Mouse (Mus musculus) myocyte (in vitro differentiated cells): ENCODE measurements around the gene Zfp638.
A peak's percentile ranks its signal among the peaks of the same experiment; 100 is the strongest.

Experiments
- CEBPB ChIP-seq: IDR thresholded peaks from 2 replicates; pipeline ENCODE4 v1.6.1; 2011; ENCODE audit warnings: mild to moderate bottlenecking, moderate library complexity; ENCODE audit not compliant: poor library complexity, insufficient read depth, severe bottlenecking
- MAX ChIP-seq: IDR thresholded peaks from one replicate; pipeline ENCODE4 v1.6.1; 2011; ENCODE audit warnings: low read depth, mild to moderate bottlenecking, control low read depth
- MYOD1 ChIP-seq, 3 experiments: IDR thresholded peaks; one replicate each; pipeline ENCODE4 v1.6.1; 2011; ENCODE audit warnings: control low read depth in 2 of 3, low read depth in 2 of 3, mild to moderate bottlenecking in 2 of 3, moderate library complexity in 1 of 3; ENCODE audit not compliant: insufficient read length in 2 of 3, control insufficient read depth in 1 of 3
- MYOG ChIP-seq, 3 experiments: IDR thresholded peaks; one replicate each; pipeline ENCODE4 v1.6.1; 2011; ENCODE audit warnings: control low read depth in 2 of 3, low read depth in 2 of 3, mild to moderate bottlenecking in 2 of 3; ENCODE audit not compliant: insufficient read length in 2 of 3, control insufficient read depth in 1 of 3, insufficient read depth in 1 of 3
- POLR2A ChIP-seq: IDR thresholded peaks from one replicate; pipeline ENCODE4 v1.6.1; 2011; ENCODE audit warnings: low read depth, mild to moderate bottlenecking, control low read depth, moderate library complexity; ENCODE audit not compliant: insufficient read length
- POLR2AphosphoS2 ChIP-seq: IDR thresholded peaks from one replicate; pipeline ENCODE4 v1.6.1; 2011; ENCODE audit warnings: low read depth, control low read depth; ENCODE audit not compliant: insufficient read length
- REST ChIP-seq: IDR thresholded peaks from one replicate; pipeline ENCODE4 v1.6.1; 2011; ENCODE audit warnings: mild to moderate bottlenecking, control low read depth, moderate library complexity; ENCODE audit not compliant: insufficient read depth, insufficient read length
- SRF ChIP-seq: IDR thresholded peaks from one replicate; pipeline ENCODE4 v1.6.1; 2011; ENCODE audit warnings: low read depth; ENCODE audit not compliant: control insufficient read depth, insufficient read length
- TCF12 ChIP-seq: IDR thresholded peaks from one replicate; pipeline ENCODE4 v1.6.1; 2011; ENCODE audit warnings: mild to moderate bottlenecking, control low read depth; ENCODE audit not compliant: poor library complexity, insufficient read depth, severe bottlenecking
- TCF3 ChIP-seq: IDR thresholded peaks from one replicate; pipeline ENCODE4 v1.6.1; 2011; ENCODE audit warnings: low read depth, control low read depth; ENCODE audit not compliant: insufficient read length
- USF1 ChIP-seq: IDR thresholded peaks from one replicate; pipeline ENCODE4 v1.6.1; 2011; ENCODE audit warnings: low read depth, mild to moderate bottlenecking, control low read depth, moderate library complexity

- TF ChIP-seq POLR2A (peak; percentile 100), USF1 (no peak), TCF3 (no peak), MYOD1 (IDR thresholded peaks at IDR 0.05; ENCODE audit: control insufficient read depth in 1 of 3, insufficient read length in 2 of 3, low read depth in 2 of 3) (peak in 1 of 3 experiments; percentile 3), TCF12 (no peak), POLR2AphosphoS2 (peak; percentile 100), MAX (no peak), REST (peak; percentile 56), MYOG (IDR thresholded peaks at IDR 0.05; ENCODE audit: control insufficient read depth in 1 of 3, insufficient read depth in 1 of 3, insufficient read length in 2 of 3, low read depth in 2 of 3) (peak in 2 of 3 experiments; percentile 7 to 36), SRF (peak; percentile 76), CEBPB (no peak)
These were observed 35.2 kb upstream of the Zfp638 start, which contains the start of gene Paip2b for GRCm38 (mm10) chr6:83831606-83832123.
